Mouse (Mus musculus) urinary bladder, adult 18-20 months (tissue): ENCODE results near the gene Zfp109.
"Not testable (repeated sequence)": the region's sequence is repeated elsewhere in the genome, so short reads cannot be mapped to it uniquely, and the experiment has no call there.

ENCODE experiments used
- DNase-seq, 2 experiments: peaks; one replicate each; pipeline ENCODE4 v3.0.0; 2022; ENCODE audit warnings: low spot score in 2 of 2, mixed read lengths in 2 of 2

Gene Zfp109

GRCm38 (mm10) chr7:24237040-24237791 is at the start of gene Zfp109:
Zfp109 (minus strand) TSS chr7:24237560.
- DNase-seq, result peak; percentile 46 to 65

GRCm38 (mm10) chr7:24286916-24287315 is 49.6 kb upstream of the Zfp109 start:
- no peak for DNase-seq

- DNase-seq, result no peak
These were observed 48.7 kb upstream of the Zfp109 start for GRCm38 (mm10) chr7:24286090-24286489.

GRCm38 (mm10) chr7:24280858-24281145 is 43.4 kb upstream of the Zfp109 start:
- no peak for DNase-seq

- no peak for DNase-seq
These were observed 42.9 kb upstream of the Zfp109 start for GRCm38 (mm10) chr7:24280031-24280857.

GRCm38 (mm10) chr7:24278771-24279170 is 41.4 kb upstream of the Zfp109 start:
- DNase-seq, result not testable (repeated sequence)

GRCm38 (mm10) chr7:24274456-24274855 is 37.1 kb upstream of the Zfp109 start:
- no peak for DNase-seq

GRCm38 (mm10) chr7:24271191-24271590 is 33.8 kb upstream of the Zfp109 start:
- no peak for DNase-seq

- peak; percentile 57 to 73 for DNase-seq
These were observed 32.9 kb upstream of the Zfp109 start, which contains the start of gene Zfp93 for GRCm38 (mm10) chr7:24270288-24270672. Zfp93 (plus strand) TSS chr7:24270420.

GRCm38 (mm10) chr7:24269667-24270287 is 32.4 kb upstream of the Zfp109 start:
- no peak for DNase-seq

- DNase-seq, result no peak
These were observed 31.9 kb upstream of the Zfp109 start for GRCm38 (mm10) chr7:24269256-24269655.

GRCm38 (mm10) chr7:24268176-24269155 is 31.1 kb upstream of the Zfp109 start:
- no peak for DNase-seq

GRCm38 (mm10) chr7:24260000-24260312 is 22.6 kb upstream of the Zfp109 start:
- no peak for DNase-seq

- DNase-seq, result no peak
These were observed 22.1 kb upstream of the Zfp109 start for GRCm38 (mm10) chr7:24259306-24259999.

GRCm38 (mm10) chr7:24254633-24255474 is 17.5 kb upstream of the Zfp109 start, which contains the start of gene Zfp108:
Zfp108 (plus strand) TSS chr7:24254794.
- peak; percentile 66 to 77 for DNase-seq

- DNase-seq, result no peak
These were observed 16.6 kb upstream of the Zfp109 start for GRCm38 (mm10) chr7:24253779-24254615.

GRCm38 (mm10) chr7:24211343-24211742 is 26.0 kb downstream of the Zfp109 start, which contains the start of gene Zfp111:
Zfp111 (minus strand) TSS chr7:24211443.
- DNase-seq, result no peak

- no peak for DNase-seq
These were observed 27.1 kb downstream of the Zfp109 start for GRCm38 (mm10) chr7:24210296-24210695.
